Mouse (Mus musculus): ENCODE measurements around the gene Gm42372.

Gm42372 gene

GRCm38 (mm10) chr7:17003230-17003960, 20.5 kb downstream of the Gm42372 start:
- DNase-seq (ENCODE audit: low spot score) = no peak

- no peak for DNase-seq (ENCODE audit: low spot score)
These were observed 21.8 kb downstream of the Gm42372 start for GRCm38 (mm10) chr7:17004716-17005115.

DNA sequence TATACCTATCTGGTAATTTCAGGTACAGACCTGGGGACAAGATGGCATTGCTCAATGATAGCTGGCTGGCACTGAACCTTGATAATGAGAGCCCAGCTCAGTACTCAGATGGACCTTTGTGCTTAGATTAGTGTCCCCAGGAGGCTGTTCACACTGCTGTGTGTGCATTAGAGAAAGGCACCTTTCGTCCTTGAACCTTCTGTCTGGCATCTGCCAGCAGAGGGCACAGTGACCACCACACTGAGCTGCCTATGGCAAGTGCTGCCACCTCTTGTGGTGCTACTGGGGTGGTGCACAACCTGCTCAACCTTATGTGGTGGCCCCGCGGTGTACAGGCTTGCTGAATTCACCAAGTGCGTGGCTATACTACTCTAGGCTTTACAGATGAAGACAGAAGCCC, 24.4 kb downstream of the Gm42372 start:
- DNase-seq (ENCODE audit: low spot score) = no peak

DNA sequence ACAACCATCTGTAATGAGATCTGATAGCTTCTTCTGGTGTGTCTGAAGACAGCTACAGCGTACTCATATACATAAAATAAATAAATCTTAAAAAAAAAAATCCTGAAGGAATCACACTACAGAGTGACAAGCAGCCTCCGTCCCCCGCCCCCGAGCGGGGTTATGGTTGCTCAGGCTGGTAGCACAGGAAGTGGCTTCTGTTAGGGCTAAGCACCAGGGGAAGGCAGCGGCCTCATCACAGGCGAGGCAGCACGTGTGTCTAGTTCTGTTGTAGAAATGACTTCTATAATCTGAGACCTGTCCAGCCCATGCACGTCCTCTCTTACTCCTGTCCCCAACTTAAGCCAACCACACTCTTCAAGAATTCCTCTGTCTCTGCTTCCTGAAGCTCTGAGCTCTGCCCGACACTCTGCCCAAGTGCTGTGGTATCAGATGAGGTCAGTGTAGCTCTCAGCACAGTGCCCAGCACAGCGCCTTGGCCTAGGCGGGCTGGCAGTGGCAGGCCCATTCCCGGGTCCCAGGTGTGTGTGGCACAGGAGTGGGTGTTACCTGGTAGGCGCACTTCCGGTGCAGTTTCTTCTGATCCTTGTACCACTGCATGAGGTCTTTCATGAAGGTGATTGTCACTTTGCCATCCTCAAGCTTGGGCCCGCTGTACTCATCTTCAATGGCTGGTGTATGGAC, 26.6 kb downstream of the Gm42372 start:
- DNase-seq (ENCODE audit: low spot score) = no peak

- DNase-seq (ENCODE audit: low spot score) = no peak
These were observed 27.1 kb downstream of the Gm42372 start for GRCm38 (mm10) chr7:17010010-17010347.

GRCm38 (mm10) chr7:17011909-17012590, 29.2 kb downstream of the Gm42372 start:
- DNase-seq (ENCODE audit: low spot score) = no peak

DNA sequence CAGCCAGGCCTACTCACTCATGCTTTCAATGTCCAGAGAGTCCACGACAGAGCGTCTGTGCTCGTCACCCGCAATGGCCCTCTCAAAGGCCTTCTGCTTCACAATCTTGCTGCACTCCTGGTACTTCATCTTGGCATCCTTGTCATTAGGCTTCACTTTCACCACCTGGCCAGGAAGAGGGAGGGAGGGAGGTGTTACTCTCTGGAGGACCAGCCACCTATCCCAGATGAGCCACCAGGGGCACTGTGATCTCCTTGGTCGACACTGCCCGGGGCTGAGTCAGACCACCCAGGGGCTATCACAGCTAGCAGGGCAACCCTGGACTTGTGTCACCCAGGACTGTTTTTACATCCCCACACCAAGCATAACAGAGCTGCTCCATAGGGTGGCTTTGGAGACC, 32.5 kb downstream of the Gm42372 start:
- no peak for DNase-seq (ENCODE audit: low spot score)

DNA sequence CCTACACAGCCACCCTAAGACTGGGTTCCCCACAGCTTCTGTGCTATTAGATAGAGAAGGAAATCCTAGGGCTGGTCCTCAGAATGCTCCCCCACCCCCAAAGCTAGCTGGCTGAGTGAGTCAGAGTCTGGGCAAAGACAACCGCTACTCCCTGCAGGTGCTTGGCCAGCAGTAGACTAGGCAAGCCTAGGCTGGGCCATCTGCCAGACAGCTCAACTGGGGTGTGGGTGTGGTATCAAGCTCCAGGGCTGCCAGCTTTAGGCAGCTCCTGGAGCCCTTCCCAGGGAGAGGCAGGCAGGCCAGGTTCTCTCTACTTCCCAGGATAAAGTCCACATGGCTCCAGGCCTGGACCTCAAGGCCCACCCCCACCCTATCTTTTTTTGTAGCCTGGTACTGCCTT, 34.1 kb downstream of the Gm42372 start:
- DNase-seq (ENCODE audit: low spot score) = peak; percentile 95

GRCm38 (mm10) chr7:17017921-17018320, 35.0 kb downstream of the Gm42372 start:
- DNase-seq (ENCODE audit: low spot score) = no peak

DNA sequence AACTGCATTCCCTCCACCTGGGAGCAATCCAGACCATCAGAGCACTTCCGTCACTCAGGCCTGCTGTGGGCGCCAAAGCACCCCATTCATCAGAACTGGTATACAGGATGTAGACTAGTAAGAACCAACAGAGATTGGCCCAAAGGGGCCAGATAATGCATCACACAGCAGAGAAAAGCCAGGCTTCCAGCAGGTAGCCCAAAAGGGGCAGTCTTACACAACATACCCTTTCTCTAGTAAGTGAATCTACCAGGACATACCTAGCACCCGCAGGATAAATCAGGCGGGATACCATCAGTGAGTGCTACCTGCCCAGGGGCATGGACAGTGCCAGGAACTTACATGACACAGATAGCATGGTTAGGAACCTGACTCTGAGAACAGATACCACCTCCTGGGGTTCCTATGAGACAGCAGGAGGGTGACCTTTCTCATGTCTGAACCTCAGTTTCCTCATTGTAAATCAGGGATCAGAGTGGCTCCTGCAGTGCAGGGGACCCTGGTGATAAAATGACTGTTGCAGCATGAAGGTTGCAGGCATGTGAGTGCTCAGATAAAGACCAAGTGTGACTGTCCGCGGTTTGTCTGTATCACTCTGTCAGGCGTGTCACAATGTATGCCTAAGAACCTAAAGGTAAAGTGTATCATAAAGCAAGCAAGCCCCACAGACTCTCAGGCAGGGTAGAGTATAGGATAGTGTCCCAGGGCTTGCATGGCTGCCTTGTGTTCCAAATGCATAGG, 36.7 kb downstream of the Gm42372 start:
- no peak for DNase-seq (ENCODE audit: low spot score)

DNA sequence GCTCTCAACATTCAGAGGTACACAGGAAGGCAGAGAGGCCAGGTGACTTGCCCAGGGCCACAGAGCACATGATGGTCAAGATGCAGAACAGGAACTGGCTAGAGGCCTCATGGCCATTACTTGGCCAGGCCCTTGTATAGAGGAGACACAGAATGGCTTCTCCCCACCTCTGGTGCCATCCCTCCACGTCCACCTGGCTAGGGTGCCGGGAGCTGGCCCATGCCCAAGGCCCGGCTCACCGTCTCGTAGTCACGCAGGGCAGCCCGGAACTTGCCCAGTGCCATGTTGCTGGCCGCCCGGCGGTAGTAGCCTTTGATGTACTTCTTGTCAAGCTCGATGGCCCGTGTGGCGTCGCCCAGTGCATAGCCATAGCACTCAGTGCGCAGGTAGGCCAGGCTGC, 39.3 kb downstream of the Gm42372 start:
- DNase-seq (ENCODE audit: low spot score) = no peak

GRCm38 (mm10) chr7:17023701-17024100, 40.8 kb downstream of the Gm42372 start:
- no peak for DNase-seq (ENCODE audit: low spot score)

DNA sequence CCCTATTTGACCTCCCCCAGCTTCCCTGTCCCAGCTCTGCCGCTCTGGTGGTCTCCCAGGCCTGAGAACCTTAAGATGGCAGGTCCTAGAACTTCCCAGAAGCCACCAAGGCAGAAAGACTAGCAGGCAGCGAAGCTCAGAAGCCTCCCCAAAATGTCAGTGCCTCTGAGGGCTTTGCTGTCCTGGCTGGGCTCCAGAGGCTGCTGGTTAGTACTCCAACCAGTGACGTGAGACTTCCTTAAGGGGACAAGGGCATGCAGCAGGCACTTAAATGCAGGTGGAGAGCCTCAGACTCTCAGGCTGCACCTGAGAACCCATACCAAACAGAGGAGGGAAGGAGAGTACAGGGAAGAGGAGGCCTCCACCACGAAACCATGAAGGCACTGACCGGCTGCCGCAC, 41.3 kb downstream of the Gm42372 start:
- no peak for DNase-seq (ENCODE audit: low spot score)

DNA sequence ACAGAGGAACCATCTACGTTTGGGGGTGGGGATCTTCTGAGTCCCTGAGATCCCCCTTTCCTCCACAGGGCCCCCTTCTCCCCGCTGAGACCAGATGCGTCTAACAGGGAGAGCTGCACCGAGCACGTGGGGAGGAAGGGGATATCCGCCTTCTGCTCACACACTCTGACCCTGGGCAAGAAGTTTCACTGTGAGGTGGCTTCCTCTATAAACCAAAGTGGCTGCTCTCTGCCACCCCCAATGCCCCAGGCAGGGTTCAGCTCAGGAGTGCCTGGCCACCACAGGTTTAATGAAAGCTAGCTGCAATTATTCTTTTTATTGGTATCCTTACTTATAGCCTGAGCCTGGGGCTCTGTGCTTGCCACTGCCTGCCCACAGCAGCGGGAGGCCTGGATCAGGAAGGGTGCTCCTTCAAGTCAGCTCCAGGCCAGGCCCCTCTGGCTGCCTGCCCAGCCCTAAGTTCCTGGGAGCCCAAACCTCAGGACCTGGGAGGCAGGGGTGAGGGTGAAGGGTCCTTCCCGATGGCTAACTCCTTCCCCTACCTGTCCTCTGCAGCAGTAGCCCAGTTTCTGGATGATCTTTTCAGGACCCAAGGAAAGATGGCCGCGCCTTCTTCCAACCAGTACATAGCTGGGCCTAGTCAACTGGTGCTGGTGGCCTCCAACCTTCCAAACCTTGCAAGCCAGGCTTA, 42.1 kb downstream of the Gm42372 start:
- no peak for DNase-seq (ENCODE audit: low spot score)

GRCm38 (mm10) chr7:17025505-17025894, 42.6 kb downstream of the Gm42372 start:
- DNase-seq (ENCODE audit: low spot score) = no peak

GRCm38 (mm10) chr7:17025896-17026622, 43.2 kb downstream of the Gm42372 start:
- DNase-seq (ENCODE audit: low spot score) = no peak

GRCm38 (mm10) chr7:17026710-17027587, 44.1 kb downstream of the Gm42372 start:
- DNase-seq (ENCODE audit: low spot score) = peak; percentile 77

DNA sequence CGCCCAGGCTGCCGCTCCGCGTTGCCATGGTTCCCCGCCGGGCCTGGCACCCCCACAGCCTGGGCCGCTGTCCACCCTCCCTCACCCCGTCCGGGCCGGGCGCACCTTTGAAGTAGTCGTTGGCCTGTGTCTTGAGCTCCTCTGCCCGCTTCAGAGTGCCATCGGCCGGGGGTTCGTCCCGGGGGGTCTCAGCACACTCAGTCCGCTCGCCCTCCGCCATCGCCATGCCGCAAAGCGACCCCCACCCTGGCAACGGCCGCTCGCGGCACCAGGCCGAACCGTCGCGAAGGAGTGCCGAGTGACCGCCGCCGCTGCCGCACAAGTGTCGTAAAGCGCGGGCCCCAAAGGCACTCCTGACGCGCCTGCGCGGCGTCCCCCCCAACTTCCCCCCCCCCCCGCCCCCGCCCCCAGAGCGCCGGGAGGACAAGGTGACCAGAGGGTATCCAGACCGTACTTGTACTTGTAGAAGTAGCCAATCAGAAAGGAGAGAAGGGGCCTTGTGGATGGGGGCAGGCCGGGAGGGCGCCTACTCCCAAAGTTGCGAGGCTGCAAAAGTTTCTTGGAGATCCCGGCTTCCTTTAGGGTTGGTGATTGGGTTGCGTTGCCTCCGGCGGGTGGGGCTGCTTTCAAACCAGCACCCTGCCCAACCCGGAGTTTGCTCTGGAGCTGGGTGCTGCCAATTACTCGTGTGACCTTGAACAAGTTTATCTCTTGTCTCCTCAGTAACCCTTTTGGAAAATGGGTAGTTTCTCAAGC, 44.9 kb downstream of the Gm42372 start, which contains the start of gene Ppp5c:
Gene Ppp5c, minus strand, starts transcription at position 337 of the 756 bp plus-strand sequence.
- peak; percentile 89 for DNase-seq (ENCODE audit: low spot score)

DNA sequence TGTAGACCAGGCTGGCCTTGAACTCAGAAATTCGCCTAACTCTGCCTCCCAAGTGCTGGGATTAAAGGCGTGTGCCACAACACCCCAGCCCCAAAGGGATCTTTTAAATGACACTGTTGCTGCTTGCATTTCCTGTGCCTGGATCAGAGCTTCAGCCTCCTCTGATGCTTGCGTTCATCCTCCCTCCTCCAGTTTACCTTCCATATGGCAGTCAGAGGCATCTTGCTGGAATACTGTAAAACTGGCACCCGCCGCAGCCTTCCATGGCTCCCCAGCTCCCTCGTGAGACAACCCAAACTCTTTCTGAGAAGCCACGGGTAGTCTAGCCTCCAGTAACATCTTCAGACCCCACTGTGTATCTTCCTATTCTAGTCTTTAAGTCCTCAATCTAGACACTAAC, 46.0 kb downstream of the Gm42372 start:
- no peak for DNase-seq (ENCODE audit: low spot score)

Measured in layer of hippocampus, adult 11-12 months (tissue).